Comparison of ENCODE assay signal across 8 mouse cellular contexts in genomic region chr12:69582613-69583269, GRCm38 (mm10). TPM values are rescaled to one million over a fixed set of nuclear protein-coding genes. Genes with fewer than 3 reads are reported as not detected.
DNase-seq lines count a peak whose midpoint lies in the region; ATAC-seq and TF ChIP-seq lines count a peak whose summit lies in the region.

Gene Vcpkmt (minus strand): TSS chr12:69583028.

- H3K4me1 ChIP-seq in embryonic facial prominence, embryonic 13.5 days: peaks cover 11% of the 10 kb centered on the region
- peaks cover 2% of the 10 kb centered on the region for H3K4me1 ChIP-seq in heart, adult 2 months (ENCODE audit: control insufficient read depth, insufficient read depth, low read length)
- H3K4me1 ChIP-seq in limb, embryonic 13.5 days: peaks cover 13% of the 10 kb centered on the region
- peaks cover 17% of the 10 kb centered on the region for H3K4me1 ChIP-seq in midbrain, embryonic 16.5 days (ENCODE audit: control insufficient read depth, insufficient read depth, low read length)

- 0 out of 2 replicates have a peak, but pooled peaks have one; percentile 30 for TF ChIP-seq EP300 in heart, adult 2 months (IDR thresholded peaks at IDR 0.05; ENCODE audit: insufficient read depth, low read depth, low read length)

- TF ChIP-seq POLR2A in heart, adult 2 months (IDR thresholded peaks at IDR 0.05; ENCODE audit: insufficient read depth, low read depth, low read length): peak; percentile 59; the same call in 1 of the 2 replicates

- H3K27ac ChIP-seq in embryonic facial prominence, embryonic 13.5 days: peak within 1 kb of the TSS; percentile 85
- peak within 1 kb of the TSS; percentile 64 for H3K27ac ChIP-seq in heart, adult 2 months
- peak within 1 kb of the TSS; percentile 72; the same call in 1 of the 2 replicates for H3K27ac ChIP-seq in limb, embryonic 13.5 days
- H3K27ac ChIP-seq in midbrain, embryonic 16.5 days (ENCODE audit: low read length): peak within 1 kb of the TSS; percentile 88

- ATAC-seq in embryonic facial prominence, embryonic 13.5 days (ENCODE audit: insufficient number of reproducible peaks, insufficient read depth, low FRiP score, low TSS enrichment, low read depth): peak; percentile 91
- ATAC-seq in limb, embryonic 13.5 days (ENCODE audit: low FRiP score, low read depth): peak; percentile 97
- ATAC-seq in midbrain, embryonic 16.5 days: peak; percentile 97

- H3K4me3 ChIP-seq in embryonic facial prominence, embryonic 13.5 days: peak within 1 kb of the TSS; percentile 84
- peak within 1 kb of the TSS; percentile 81 for H3K4me3 ChIP-seq in heart, adult 2 months
- H3K4me3 ChIP-seq in limb, embryonic 13.5 days: peak within 1 kb of the TSS; percentile 83
- peak within 1 kb of the TSS; percentile 72 for H3K4me3 ChIP-seq in midbrain, embryonic 16.5 days (ENCODE audit: low read depth, low read length)

- H3K9ac ChIP-seq in embryonic facial prominence, embryonic 13.5 days: peak within 1 kb of the TSS; percentile 91
- H3K9ac ChIP-seq in heart, adult 2 months (ENCODE audit: low read depth, low read length): peak within 1 kb of the TSS; percentile 87
- H3K9ac ChIP-seq in limb, embryonic 13.5 days: peak within 1 kb of the TSS; percentile 90
- peak within 1 kb of the TSS; percentile 86 for H3K9ac ChIP-seq in midbrain, embryonic 16.5 days (ENCODE audit: low read depth, low read length)

- TF ChIP-seq CTCF in heart, adult 2 months (IDR thresholded peaks at IDR 0.05): no peak

- H3K36me3 ChIP-seq in embryonic facial prominence, embryonic 13.5 days: peaks cover 46% of the 10 kb centered on the region
- H3K36me3 ChIP-seq in heart, adult 2 months (ENCODE audit: control insufficient read depth, insufficient read depth, low read length): peaks cover 3% of the 10 kb centered on the region; the same call in 1 of the 2 replicates
- peaks cover 53% of the 10 kb centered on the region for H3K36me3 ChIP-seq in limb, embryonic 13.5 days
- H3K36me3 ChIP-seq in midbrain, embryonic 16.5 days (ENCODE audit: control insufficient read depth, insufficient read depth, low read length): peaks cover 32% of the 10 kb centered on the region

- no peaks in the 10 kb centered on the region for H3K79me2 ChIP-seq in heart, adult 2 months (replicated peaks; ENCODE audit: control insufficient read depth, insufficient read depth, low read length)

- no peaks in the 10 kb centered on the region for H3K9me3 ChIP-seq in embryonic facial prominence, embryonic 13.5 days
- no peaks in the 10 kb centered on the region for H3K9me3 ChIP-seq in limb, embryonic 13.5 days
- H3K9me3 ChIP-seq in midbrain, embryonic 16.5 days (replicated peaks; ENCODE audit: control insufficient read depth, low read length, poor library complexity, severe bottlenecking): no peaks in the 10 kb centered on the region

- H3K27me3 ChIP-seq in embryonic facial prominence, embryonic 13.5 days: no peaks in the 10 kb centered on the region
- no peaks in the 10 kb centered on the region for H3K27me3 ChIP-seq in heart, adult 2 months (ENCODE audit: control insufficient read depth, insufficient read depth, low read length)
- H3K27me3 ChIP-seq in limb, embryonic 13.5 days: no peaks in the 10 kb centered on the region
- H3K27me3 ChIP-seq in midbrain, embryonic 16.5 days (ENCODE audit: control insufficient read depth, insufficient read depth, low read depth, low read length): no peaks in the 10 kb centered on the region

- under 1% methylated on average over 56 of the region's 56 CpGs for WGBS in embryonic facial prominence, embryonic 13.5 days
- under 1% methylated on average over 56 of the region's 56 CpGs for WGBS in heart, adult 2 months
- under 1% methylated on average over 56 of the region's 56 CpGs for WGBS in limb, embryonic 13.5 days
- under 1% methylated on average over 56 of the region's 56 CpGs for WGBS in midbrain, embryonic 16.5 days

- peak; percentile 87 for DNase-seq in 3134 (ENCODE audit: extremely low read depth, insufficient read length, low spot score)
- peak; percentile 92 to 94 for DNase-seq in adrenal gland, postnatal 36 days
- peak; percentile 87 to 92 for DNase-seq in heart, adult 2 months
- DNase-seq in kidney, adult 8-10 months: peak; percentile 84 to 85
- peak; percentile 78 to 94 for DNase-seq in spleen, postnatal 10 days (ENCODE audit: low spot score in 2 of 2)

- peak within 1 kb of the TSS; percentile 63 for H3K4me2 ChIP-seq in embryonic facial prominence, embryonic 13.5 days
- peak within 1 kb of the TSS; percentile 76 for H3K4me2 ChIP-seq in limb, embryonic 13.5 days (replicated peaks)
- H3K4me2 ChIP-seq in midbrain, embryonic 16.5 days (ENCODE audit: low read length): peak within 1 kb of the TSS; percentile 50

- intact Hi-C loops in heart, adult 2 months (cut with DNase I): loop anchor here (5.0 kb wide), 2 partner anchors 100 to 115 kb away; partner anchors contain the start of gene Sos2

RNA-seq across cellular contexts. Expression of gene Vcpkmt, which starts in this region (rescaled TPM):
- total RNA-seq in adrenal gland, postnatal 36 days (2021): 10 to 100 TPM; 11.5 to 14.9 TPM
- polyA plus RNA-seq in embryonic facial prominence, embryonic 13.5 days (2015; fragmentation: Nextera tagmentation; extraction: Ambion mirVana): 30.8 and 36.9 TPM in 2 replicates
- 1 to 10 TPM; 3.5 TPM for total RNA-seq in heart, adult 2 months (2021)
- 2.0 TPM in 2 replicates for polyA plus RNA-seq in heart, adult 2 months (2012; rRNA removed)
- polyA plus RNA-seq in limb, embryonic 13.5 days (2015; fragmentation: Nextera tagmentation; extraction: Ambion mirVana): 32.1 and 34.0 TPM in 2 replicates
- polyA plus RNA-seq in midbrain, embryonic 16.5 days (2015; fragmentation: Nextera tagmentation; extraction: Ambion mirVana): 29.7 and 30.5 TPM in 2 replicates

Comparison
In these comparisons a context has a peak if more than half of its experiments do, and no peak if none do; other contexts are left out.
1. Peak in every context shown above with its lines: DNase-seq, ATAC-seq, H3K4me3 ChIP-seq and H3K27ac ChIP-seq.
2. RNA of gene Vcpkmt (polyA plus RNA-seq): 32.1 to 34.0 TPM in limb, embryonic 13.5 days, 30.8 to 36.9 TPM in embryonic facial prominence, embryonic 13.5 days and 29.7 to 30.5 TPM in midbrain, embryonic 16.5 days; 2.0 TPM in heart, adult 2 months; every median in the first group is over 10 times any median in the second.